Mouse (Mus musculus) frontal cortex, adult (tissue): Measurements from ENCODE around the gene Cyp17a1.

ENCODE experiments used
- ATAC-seq: cut with Nextera tagmentation; 2 replicates; pipeline ENCODE4 v1.9.2; 2017; ENCODE audit warnings: mild to moderate bottlenecking, moderate library complexity, mixed read lengths; ENCODE audit not compliant: low TSS enrichment

The Cyp17a1 gene

DNA sequence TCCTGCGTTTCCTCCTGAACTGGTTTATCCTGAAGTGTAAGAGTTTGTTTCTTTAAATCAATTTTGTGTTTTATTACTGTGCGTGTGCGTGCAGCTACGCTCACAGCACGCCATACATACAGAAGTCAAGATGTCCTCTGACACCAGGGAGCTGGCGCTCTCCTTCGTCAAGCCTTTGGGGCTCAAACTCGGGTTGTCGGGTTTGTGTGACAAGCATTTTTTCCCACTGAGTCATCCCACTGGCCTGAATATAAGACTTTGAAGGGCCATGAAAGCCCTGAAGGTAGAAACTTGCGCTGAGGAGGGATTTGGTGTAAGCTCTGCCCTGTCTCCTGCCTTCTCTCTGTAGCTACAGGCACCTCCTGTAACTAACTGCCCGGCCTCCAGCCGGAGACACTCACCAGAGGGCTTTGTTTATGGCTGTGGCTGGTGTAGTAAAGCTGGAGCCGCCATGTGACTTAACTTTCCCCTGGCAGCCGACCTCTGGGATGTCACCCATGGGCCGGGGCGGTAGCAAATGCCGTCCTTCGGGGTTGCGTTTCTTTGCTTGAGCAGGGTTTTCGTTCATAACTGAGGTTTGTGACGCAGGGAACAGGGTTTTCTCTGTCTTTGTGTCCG is 30.7 kb downstream of the Cyp17a1 start:
- ATAC-seq: no peak

DNA sequence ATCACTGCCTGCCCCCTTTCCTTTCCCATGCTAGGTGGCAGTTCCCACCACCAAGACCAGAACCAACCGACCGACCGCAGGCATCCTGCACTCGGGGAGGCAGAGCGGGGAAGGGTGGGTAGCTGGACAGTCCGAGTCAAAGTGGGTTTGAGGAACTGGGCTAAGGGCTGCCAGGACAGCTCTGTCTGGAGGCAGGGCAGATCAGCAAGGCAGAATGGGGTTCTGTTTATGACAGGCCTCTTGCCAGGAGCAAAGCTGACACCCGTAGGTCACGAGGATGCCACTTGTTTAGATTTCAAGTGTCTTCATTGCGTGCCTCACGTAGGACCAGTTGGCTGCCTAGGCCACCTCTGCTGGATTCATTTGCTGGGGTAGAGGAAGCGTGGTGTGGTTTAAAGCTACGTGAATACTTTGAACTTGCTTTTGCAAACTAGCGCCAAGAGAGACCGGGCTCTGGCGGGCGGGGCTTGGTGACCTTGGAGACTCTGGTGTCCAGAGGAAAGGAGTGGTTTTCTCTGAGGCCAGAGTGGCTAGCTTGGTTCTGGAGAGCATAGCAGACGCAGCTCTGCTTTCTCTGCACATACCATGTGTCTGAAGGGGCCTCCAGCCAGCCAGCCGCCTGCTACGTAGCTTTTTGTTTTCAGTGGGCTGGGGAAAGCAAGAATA is 31.4 kb downstream of the Cyp17a1 start:
- no peak for ATAC-seq

DNA sequence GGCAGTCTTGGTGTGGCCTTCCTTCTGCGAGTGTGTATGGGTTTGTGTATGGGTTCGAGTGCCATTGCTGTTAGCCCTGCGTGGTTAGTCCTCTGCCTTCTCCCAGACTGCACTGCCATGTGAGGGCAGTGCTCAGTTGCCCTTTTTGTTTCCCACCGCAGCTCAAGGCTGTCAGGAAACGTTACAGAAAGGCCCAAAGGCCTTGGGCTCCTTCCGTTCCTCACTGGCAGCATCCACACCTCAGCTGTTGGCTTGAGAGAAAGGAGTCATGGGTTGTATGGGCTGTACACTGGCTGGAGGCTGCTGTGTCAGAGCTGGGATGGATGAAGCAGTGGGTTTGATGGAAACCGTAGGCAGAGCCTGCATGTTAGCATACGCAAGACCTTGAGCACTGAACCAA is 32.2 kb downstream of the Cyp17a1 start:
- no peak for ATAC-seq

DNA sequence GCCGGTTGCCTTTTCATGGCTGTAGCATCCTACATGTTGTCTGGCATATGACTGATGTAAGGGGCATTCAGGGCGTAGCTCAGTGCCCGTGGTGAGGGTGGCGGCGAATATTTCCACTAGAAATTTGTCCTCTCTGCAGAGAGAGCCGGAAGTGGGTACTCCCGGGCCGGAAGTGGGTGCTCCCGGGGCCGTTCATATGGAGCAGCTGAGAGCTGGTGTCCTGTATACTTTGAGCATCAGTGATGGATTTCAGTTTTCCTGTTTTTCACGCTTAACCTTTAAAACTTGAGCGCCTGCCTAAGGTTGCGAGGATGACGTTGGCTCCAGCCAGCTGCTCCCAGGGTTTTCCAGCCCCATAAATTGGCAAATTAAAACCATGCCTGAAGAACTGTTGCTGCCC is 33.5 kb downstream of the Cyp17a1 start:
- ATAC-seq: no peak

DNA sequence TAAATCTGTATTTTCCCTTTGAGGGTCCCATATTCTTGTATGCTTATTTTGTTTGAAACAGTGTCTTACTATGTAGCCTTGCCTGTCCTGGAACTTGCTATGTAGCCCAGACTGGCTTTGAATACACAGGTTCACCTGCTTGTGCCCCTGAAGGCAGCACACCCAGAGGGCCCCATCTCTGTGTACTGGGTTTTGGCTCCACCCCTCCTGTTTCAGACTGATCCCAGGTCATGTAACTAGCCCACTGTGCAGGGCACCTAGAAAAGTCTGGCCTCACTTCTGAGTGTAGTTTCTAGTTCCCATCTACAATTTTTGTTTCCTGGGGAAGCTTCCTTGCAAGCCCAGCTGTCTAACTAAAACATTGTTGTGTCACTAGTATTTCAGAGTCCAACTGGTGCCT is 33.9 kb downstream of the Cyp17a1 start:
- no peak for ATAC-seq

DNA sequence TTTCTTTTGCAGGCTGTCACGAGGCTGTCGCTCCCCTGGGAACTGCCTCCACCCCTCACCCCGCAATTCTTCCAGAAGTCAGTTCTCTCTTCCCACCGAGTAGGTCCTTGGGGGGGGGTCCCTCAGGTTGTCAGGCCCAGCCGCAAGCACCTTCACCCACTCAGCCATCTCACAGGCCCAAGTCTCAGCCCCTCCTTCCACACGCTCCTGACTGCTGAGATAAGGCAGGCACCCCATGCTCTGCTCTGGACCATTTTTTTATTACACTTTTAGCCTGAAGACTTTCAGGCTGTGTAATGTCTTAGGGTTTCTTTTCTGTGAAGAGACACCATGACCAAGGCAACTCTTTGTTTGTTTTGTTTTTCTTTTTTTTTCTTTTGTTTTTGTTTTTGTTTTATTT is 35.4 kb downstream of the Cyp17a1 start:
- ATAC-seq: no peak

DNA sequence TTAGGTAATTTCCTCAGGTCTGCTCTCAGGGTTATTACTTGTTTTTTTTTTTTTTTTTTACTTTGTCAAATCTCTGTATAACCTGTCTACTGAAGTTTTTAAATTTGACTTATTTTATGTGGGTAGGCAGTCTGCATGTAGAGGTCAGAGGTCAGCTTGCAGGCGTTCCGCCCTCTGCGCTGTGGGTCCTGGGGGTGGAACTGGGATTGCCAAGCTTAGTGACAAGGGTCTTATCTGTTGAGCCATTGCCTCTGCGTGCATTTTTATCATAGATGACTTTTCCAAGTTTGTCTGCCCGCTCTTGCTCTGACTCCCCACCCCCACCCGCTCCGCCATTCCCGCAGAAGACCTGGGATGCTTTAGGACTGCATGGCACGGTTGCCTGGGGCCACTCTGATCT is 37.2 kb downstream of the Cyp17a1 start:
- ATAC-seq: no peak

DNA sequence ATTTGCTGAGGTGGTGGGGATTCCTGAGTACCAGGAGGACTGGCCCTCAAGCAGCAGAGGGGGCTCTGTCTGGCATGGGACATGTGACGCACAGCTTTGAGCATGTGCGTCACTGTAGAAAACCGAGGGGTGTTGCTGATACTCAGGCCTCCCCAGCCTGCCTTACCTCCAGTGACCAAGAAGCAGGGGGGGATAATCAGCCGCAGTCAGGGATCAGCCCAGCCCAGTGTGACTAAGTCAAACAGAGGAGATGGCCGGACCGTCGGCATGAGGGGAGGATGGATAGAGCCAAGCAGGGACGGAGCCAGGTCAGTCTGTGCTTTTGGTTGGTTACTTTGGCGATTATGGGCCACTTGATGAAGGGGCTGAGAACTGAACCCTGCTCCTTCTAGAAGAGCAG is 41.3 kb downstream of the Cyp17a1 start:
- ATAC-seq: no peak

DNA sequence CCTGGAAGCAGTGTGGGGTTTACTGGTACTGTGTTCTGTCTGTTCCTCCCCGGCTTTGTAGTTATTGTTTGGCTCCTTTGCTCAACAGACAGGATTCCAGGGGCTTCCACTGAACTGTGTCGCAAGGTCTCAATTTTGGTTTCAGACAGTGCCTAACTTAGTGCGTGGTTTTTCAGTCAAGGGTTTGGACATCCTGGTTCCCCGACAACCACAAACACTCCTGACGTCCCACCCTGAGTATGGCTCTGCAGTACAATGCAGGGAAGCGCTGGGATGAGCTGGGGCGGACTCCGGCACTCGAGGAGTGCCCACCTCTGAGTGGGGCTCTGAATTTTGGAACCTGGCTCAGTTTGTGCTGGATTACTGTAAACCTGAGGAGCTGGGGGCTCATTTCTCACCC is 43.2 kb downstream of the Cyp17a1 start:
- ATAC-seq: no peak

DNA sequence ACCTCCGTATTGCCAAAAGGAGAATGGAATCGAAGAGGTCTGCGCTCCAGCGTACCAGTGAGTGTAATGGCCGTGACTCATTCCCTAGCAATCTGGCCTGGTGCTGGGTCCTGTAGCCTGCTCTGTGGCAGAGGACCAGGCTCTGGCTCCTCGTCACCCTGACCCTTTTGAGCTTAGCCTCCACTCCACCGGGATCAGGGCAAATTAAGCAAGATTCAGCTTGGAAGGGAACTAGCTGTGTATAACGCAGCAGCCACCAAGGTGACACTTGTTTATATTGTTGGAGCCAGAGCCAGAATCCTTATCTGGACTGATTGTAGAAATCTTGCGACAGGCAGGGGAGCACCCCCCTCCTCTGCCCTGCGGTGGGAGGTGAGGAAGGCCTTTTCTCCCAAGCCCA is 44.6 kb downstream of the Cyp17a1 start:
- ATAC-seq: no peak

DNA sequence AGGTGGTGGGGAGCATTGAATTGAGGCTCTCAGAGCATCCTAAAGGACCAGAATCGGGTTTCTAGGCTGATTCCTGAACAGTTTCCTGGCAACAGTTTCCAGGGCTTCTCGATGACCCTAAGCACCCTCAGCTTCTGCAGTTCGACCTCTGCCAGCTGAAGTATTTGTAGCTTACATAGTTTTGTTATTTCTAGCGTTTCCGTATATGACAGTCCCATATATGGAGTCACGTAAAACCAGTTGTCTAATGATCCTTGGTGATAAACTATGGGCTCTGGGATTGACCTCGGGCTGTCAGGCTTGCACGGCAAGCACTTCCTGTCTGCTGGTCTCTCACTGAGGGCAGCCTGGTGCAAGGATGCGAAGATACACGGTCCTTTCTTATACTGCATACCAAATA is 47.5 kb downstream of the Cyp17a1 start:
- no peak for ATAC-seq

DNA sequence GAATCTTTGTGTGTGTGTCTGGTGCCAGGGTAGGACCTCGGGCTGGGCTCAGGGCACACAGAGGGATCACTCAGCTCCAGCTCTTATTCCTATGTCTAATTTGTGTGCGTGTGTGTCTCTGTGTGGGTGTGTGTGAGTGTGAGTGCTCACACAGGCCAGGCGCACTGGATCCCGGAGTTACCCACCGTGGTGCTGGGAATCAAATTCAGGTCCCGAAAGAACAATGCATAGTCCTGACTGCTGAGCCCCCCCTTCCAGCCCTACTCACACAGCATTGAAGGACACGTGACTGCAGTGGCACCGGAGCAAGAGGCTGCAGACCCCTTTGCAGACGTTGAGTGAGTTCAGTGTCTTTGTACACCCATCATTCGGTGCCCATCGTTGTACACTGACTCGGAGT is 48.0 kb downstream of the Cyp17a1 start:
- no peak for ATAC-seq

DNA sequence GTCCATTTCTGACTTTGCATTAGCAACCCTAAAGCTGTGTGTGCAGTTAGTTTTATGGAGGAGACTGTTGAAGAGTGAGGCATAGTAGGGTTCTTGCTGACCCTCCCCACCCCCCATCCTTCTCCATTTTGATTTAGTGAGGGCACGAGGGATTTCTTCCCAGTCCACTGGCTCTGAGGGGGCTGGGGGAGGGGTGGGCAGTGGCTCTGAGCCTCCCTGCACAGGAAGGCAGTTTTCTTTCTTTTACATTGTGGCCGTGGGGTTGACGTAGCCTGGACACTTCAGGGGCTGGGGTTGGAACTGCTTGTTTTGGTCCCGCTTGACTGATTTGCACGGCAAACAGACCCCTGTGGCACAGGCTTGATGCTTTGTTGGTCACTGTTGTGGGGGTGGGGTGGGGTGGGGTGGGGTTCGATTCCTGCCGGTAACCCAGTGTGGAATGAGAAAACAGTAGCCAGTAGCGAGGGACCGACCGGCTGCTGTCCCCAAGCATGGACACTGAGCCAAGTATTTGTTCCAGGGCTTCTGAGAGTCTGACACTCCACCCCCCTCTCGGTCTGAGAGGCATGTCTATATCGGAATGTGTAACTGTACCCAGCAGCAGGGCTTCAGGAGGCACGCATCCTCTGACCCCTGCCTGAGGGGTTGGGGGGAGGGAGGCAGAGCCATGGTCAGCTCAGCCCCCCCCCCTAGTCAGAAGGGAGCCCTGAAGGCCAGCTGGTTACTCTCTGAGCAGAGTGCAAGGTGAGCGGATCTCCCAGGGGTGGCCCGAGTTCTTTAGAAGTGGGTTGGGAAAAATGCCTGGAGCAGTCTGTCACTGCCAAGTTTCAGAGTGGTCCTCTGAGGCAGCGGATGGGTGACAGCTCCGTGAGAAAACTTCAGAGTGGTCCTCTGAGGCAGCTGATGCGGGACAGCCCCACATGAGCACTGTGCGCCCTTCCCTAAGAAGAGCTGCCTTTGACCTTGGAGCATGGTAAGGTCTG is 48.9 kb downstream of the Cyp17a1 start:
- ATAC-seq: no peak

DNA sequence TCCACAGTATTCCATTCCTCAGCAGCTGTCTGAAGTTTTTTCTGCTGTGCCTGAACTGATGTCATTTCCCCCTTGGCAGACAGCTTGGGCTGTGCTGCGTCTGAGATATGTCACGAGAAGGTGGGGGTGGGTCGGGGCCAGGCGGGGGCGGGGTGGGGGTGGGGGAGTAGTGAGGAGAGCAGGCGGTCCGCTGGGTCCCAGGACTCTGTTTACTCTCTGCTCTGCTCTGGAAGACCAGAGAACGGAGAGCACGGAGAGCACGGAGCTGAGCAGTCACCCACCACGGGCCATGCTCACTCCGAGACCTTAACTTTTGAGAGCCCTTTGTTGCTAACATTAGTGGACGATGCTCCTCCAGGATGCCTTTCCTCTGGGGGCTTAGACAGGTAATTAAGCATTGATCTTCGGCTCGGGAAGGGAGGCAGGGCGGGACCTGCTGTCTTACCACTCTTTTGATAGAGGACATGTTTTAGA is 49.7 kb downstream of the Cyp17a1 start:
- ATAC-seq: no peak

DNA sequence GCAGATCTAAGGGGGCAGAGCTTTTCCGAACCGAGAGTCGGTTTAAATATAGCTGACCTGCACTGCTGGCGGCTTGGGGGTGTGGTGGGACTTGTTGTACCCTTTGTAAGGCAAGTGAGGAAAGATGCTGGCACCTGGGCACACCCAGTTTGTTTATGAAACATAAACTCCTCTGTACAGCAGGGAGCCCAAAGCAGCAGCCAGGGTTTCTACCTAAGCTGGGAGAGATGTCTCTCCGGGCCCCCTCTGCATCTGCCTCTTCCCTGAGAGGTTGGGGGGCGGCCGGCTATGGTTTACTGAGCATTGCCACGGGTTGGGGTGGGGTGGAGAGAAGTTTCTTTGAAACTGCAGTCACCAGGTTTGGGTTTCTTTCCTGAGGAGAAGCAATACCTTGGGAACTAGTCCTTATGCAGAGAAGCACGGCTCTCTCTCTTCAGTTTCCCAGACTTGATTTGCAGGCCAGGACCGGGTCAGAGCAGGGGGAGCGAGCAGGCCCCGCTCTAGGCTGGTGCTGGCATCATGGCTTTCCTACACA is 50.2 kb downstream of the Cyp17a1 start:
- ATAC-seq: no peak

DNA sequence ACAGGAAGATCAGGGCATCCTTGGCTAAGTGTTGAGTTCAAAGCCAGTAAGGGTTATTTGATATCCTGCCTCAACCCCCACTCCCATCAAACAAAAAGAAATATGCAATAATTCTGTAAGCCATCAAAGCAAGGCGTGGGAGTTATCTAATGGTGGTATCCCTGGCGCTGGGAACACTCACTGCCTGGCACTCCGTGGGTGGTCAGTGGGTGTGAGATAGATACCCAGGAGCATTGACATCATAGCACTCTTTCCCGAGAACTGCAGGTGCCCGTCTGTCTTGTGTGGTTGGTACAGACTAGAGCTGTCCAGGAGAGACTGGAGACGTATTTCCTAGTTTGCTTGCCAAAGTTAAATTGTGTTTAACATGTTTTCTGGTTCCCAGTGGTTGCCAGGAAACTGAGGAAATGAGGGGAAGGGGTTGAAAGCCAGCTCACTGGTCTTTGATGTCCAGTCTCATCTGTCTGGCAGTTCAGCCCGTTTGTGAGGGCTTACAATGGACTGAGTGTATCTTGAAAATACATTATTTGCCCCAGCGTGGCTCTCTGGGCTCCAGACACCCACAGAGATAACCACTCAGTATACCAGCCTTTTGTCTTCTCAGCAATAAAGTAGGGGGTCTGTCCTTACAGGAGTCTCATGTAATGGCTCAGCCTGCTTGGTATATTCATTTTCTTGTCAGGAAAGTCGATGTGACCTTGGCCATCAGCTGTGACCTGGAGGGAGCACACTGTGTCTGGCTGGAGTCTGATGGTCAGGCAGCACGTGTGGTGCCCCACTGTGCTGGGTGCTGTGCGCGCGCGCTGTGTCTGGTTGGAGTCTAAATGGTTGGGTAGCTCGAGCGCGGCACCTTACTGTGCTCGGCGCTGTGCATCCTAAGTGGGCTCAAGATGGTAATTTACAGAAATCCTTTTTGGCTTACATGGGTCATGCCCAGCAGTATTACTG is 51.5 kb downstream of the Cyp17a1 start:
- no peak for ATAC-seq

DNA sequence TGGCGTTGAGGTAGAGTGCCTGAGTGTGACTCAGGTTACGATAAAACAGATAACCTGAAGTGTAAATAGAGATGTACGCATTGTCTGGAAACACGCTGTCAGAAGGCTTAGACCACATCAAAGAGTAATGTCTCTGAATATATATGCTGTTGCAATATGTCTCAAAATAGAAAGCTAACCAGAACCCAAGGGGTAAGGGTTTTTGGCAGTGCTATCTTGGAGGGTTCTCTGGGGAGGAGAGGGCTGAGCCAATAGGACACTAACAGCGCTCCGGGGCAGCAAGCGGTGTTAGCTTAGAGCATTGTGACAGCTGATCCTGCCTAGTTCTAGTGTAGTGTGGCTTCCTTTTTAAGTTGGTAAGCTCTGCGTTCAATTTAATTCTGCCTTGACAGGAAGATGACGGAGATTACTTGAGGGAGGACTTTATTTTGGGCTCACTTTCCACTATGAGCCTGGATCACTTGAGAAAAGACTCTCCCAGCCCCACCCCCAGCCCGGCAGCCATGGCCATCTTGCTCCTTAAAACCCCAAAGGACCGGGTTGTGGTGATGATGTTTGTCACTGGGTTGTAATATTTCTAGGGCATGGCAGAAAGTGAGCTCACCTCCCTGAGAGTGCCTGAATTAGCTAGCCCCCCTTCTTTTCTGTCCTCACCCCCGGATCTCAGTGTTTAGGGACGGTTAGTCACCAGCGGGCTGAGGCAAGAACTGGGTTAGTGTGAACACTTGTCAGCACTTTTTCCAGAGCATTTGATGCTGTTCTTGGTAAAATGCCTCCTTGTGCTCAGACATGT is 52.8 kb downstream of the Cyp17a1 start:
- ATAC-seq: peak; percentile 81

DNA sequence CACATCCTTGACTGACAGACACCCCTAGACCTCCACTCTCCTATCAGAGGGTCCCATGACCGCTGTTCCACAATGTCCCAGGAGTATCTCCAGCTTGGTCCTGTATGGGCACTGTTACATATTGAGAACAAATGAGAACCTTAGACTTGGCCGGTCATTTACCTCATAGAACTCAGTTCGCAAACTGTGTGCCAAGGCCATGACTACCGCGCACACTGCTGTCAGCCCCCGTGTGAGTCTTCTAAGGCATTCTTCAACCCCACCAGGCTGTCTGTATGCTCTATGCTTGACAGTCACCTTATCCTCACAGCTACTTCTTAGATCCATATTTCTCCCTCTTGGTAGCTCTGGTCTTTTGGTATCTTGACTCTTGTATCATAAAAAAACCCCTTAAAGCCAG is 53.5 kb downstream of the Cyp17a1 start:
- no peak for ATAC-seq

DNA sequence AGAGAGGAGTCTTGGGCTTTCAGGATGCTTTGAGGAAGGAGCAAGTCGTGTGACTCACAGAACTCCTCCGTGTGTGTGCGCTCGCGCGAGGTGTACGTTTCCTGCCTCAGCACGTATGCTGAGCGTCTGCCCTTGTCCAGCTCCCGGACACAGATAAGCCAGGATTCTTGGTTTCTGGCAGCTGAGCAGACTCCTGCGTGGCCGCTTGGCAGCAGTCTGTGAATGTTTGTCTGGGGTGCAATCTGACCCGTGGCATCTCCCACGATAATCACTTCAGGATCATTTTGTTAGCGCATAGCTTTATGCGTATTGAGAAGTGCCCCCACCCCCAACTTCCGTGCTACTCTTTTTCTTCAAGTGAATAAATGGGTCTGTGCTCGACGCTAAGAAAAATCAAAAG is 54.0 kb downstream of the Cyp17a1 start:
- no peak for ATAC-seq

DNA sequence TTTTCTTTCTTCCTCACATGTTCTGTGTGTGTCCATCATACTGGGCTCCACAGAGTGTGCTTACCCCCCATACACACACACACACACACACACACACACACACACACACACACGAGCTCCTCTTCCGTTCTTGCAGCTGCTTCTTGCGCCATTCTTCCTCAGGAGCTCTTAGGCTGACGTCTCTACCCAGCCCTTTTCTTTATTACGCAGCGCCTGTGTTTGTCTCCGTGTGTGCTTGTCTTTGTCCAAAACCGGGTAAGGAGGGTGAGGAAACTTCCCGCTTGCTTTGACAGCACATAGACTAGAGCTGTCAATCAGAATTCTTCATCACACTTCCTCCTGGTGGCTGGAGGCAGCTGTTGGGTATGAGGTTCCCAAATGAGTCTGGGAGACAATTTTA is 54.6 kb downstream of the Cyp17a1 start:
- no peak for ATAC-seq
